Mouse (Mus musculus) thymus, postnatal 36 days (tissue): Measurements from ENCODE around the gene Mef2b.
A peak's percentile ranks its signal among the peaks of the same experiment; 100 is the strongest.

Experiments
- DNase-seq, 2 experiments: peaks; one replicate each; pipeline ENCODE4 v3.0.0; 2022; ENCODE audit warnings: mixed read lengths in 2 of 2

Gene Mef2b

DNA sequence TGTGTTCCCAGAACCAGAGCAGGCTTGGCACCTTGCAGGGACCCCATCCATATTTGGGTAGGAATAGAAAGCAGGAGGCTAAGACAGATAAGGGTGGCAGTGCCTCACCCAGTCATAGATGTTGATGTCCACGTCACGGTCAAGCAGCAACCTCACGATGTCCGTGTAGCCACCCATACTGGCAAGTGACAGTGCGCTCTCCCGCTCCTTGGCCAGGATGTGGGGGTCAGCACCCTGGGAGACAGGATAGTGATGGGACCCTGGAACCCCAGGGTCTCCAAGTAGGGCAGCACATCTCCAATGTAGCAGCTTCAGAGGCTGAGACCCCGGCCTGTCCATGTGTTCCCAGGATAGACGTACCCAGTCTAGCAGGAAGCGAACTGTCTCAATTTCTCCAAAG, 4.6 kb upstream of the Mef2b start:
- DNase-seq, result no peak

DNA sequence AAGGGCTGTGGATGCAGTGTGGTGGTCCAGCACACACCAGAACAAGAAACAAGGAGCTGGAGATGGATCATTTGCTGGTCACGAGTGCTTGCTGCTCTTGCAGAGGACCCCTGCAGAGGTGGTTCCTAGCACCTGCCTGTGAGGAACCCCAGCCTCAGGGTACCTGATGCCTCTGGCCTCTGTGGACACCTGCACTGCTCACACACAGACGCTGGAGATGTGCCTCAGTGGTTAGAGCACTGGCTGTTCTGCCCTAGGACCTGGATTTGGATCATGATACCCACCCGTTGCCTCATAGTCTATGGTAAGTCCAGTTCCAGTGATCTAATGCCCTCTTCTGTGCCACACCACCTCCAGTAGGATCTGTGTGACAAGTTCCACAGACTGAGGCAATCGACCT, 2.9 kb upstream of the Mef2b start:
- DNase-seq, result no peak

DNA sequence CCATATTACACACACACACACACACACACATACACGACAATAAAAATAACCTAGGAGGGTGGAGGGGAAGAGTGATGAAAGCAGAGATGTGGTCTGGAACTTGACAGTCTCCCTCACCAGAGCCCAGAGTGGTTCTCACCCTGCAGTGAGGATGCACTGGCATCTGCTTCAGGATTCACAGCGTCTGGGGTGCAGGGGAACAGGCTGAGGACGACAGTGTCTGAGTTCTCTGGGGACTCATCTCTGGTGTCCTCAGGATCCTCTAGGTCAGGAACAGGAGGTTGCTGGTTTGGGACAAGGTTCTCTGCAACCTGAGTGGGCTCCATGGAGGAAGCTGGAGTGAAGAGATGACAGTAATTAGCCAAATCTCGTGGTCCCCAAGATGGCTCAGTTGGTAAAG, 1.6 kb upstream of the Mef2b start:
- no peak for DNase-seq

DNA sequence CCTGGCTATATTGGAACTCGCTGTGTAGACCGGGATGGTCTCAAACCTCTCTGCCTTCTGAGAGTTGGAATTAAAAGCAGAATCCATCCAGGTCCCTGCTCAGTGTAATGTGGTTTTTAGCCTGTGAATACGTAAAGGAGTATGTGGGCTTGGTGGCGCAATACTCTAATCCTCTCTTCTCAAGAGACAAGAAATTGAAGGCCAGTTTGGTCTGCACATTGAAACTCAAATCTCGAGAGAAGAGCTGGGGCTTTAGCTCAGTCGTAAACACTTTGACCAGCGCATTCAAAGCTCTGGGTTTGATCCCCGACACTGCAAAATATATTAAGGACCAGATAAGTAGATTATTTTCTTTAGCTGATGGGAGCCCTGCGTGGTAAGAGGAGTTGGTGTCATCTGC, 470 bp downstream of the Mef2b start:
- DNase-seq, result no peak

DNA sequence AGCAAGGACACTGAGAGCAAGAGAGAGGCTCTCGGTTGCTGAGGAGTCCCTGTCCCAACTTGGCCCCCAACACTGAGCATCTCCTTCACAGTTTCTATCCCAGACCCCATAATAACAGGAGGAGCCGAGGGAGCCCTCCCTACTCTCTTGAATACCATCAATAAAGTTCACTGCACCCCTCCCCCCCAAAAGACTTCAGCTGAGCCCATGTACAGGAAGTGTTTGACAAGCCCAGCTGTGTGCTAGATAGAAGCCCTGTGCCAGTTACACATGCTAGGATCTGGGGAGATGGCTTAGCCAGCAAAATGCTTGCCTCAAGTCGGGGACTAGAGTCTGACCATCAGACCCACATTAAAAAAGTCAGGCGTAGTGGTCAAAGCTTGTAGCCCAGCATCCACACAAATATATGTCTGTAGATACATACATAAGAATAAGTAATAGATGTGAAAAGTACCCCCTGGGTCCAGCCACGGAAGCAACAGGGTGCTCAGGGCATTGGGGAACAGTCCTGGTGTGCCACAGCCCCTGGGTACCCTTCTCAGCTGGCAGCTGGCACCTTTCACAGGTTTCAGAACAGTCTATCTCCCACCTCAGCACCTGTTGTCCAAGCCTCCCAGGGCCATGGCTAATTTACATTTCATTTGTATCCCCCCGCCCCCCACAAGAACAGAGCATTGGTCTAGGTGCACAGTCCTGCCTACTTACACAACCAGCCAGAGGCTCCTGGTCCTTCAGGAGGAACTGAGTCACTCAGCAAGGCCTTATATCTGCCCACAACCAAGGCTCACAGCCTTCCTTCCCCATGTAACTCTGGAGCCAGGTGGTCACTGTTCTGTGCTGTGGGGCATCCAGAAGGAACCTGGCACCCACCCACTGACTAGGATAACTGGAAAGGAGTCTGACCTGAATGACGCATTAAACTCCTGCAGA, 8.4 kb downstream of the Mef2b start:
- peak; percentile 25 to 49 for DNase-seq

DNA sequence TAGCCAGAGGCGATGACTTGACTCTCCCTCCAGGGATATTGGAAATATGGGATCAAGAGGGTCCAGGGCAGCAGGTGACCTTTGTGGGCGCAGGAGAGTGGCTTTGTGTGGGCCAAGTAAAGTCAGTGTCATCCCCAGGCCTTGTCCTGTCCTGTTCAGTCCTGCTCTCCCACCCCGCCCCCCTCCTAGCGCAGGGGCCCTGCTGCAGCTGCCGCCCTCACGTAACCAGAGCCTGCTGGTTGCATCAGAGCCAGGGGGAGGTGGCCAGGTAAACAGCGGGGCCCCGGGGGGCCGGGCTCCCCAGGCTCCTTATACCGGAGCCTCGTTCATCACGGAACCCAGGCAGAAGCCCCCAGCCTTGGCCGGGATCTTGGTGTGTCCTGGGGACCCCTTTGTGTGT, 10.6 kb downstream of the Mef2b start:
- DNase-seq, result no peak

DNA sequence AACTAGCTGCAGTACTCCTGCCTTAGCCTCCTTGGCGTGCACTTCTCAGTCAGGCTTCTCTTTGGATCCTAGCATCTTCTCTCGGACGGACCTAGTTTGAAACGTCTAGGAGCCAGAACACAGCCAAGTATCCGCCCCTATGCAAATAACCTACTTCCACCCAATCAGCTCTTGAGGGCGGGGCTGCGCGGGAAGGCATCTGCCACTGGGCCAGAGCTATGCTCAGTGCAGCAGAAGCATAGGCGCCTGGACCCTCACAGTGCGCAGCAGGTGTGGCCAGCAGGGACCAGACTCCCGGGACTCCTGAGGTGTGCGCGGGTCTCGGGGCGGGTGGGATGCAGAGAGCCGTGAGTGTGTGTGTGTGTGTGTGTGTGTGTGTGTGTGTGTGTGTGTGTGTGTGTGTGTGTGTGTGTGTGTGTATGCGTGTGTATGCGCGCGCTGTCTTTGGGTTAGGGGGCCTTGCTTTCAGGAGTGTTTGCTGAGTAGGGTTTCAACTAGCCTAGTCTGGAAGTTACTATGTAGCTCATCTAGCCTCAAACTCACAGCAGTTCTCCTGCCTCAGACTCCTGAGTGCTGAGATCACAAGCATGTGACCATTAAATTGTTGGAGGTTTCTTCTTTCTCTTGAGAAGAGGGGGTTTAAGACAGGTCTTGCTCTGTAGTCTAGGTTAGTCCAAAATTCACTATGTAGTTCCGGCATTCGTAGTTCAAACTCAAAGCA, 13.2 kb downstream of the Mef2b start:
- DNase-seq, result peak; percentile 78 to 85

DNA sequence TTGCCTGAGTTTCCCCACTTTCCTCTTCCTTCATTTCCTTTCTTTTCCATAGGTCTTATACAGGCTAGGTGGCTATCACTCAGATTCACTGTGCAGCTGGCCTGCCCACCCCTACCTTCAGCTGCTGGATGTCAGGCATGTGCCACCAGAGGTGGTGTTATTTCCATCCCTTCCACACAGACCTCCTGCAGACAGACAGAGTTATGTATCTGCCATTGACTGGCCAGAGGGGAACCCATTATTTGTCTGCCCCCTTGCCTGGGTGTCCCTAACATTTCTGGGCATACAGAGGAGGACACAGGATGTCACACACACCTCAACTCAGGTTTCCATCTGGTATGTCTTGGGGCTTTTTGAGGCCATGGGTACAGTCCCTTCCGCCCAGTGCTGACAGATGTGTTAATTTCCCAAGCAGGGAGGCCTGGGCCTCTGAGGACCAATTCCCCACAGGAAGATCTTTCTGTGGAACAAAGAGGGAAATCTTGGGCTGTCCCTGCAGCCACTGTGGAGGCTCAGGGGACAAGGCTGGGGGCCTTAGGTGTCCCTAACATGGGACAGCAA, 17.8 kb downstream of the Mef2b start:
- DNase-seq, result no peak

DNA sequence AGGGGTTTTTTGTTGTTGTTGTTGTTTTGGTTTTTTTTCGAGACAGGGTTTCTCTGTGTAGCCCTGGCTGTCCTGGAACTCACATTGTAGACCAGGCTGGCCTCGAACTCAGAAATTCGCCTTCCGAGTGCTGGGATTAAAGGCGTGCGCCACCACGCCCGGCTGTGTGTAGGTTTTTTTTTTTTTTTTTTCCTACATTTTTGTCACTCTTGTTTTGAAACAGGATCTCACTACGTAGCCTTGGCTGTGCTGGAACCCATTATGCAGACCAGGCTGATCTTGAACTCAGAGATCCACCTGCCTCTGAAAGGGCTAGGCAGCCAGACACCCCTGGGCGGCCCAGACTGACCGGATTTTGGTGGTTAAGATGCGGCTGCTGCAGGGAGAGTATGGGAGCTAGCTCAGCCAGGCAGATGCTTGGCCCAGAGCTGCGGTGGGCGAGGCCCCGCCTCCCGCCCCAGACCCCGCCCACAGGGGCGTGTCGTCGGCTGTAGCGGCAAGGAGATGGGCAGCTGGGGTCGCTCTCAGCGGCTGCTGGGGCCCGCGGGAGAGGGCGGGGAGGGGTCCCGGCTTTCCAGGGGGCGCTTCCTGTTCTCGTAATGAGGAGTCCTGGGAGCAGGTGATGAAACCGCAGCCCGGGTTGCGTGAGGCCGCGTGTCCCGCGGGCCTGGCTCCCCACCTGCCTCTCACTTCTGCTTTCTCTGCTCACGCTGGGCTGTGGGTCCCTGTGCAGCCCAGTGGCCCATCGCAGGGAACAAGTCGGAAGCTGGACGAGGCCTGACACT, 18.8 kb downstream of the Mef2b start:
- DNase-seq, result peak; percentile 89 to 91

DNA sequence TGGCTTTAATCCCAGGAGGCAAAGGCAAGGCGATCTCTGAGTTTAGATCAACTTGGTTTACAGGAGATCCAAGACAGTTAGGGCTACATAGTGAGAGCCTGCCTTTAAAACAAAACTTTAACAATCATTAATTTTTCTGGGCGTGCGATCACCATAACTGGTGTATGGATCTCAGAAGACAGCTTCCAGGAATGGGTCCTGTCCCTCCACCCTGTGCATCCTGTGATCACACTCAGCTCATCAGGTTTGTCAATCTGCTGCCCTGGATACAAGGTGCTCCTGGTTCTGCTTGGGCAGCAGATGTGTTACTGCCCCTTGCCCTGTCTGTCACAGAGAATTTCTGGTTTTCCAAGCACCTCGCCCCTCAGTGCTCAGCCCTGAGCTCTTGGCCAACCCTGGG, 19.7 kb downstream of the Mef2b start:
- DNase-seq, result no peak

DNA sequence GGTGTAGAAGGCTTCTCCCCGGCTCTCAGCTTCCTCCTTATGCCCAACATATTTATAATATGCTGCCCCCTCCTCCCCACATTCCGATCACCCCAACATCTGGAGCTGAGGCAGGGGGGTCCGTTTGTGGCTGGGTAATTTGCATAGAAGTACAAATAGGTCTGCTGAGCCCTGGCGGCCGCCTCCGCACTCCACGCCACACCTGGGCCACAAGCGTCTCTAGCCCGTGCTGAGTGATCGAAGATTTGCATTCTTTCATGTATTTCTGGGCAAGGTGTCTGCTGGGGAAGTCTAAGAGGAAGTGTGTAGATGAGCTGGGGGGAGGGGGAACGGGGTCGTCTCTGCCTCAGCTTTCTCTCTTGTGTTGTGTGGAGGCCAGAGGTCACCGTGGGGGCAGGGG, 20.5 kb downstream of the Mef2b start:
- peak; percentile 41 to 54 for DNase-seq

DNA sequence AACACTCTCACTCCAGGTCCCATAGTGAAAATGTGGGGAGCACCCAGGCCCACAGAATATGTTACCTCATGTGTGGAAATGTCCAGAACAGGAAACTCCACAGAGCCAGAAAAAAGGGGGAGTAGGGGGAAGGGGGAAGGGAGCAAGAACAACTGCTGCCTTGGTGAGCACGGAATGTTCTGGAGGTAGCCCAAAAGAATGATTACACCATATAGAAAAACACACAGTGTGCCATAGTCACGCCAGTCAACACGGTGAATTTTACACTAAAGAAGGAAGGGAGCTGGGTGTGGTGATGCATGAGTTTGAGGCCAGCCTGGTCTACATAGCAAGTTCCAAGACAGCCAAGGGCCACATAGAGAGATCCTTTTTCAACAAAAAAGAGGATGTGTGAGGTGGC, 23.8 kb downstream of the Mef2b start:
- no peak for DNase-seq

DNA sequence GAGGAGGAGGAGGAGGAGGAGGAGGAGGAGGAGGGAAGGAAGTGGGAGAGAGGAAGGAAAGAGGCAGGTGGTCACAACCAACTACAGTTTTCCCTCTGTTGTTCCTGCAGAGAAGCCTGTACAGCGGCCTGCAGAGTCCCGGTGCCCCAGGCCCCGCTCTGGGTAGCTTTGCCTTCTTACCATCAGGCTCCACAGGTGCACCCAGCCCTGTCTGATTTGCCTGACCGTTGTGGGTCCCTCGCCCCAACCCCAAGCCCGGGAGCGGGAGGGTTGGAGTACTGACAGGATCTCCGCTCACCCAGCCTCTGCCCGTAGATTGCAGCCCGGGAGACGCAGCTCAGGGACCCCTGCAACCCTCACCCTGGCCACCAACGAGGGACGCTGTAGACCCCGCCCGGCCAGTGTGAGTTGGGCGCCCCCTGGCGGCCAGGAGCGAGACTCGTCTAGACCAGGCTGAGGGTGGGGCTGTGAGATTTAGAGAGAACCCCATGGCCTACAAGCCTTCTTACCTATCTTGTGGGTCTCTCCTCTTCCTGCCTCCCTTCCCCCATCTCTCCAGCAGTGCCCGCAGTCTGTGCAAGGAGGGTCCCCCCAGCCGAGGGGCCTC, 27.1 kb downstream of the Mef2b start:
- peak; percentile 80 to 82 for DNase-seq

DNA sequence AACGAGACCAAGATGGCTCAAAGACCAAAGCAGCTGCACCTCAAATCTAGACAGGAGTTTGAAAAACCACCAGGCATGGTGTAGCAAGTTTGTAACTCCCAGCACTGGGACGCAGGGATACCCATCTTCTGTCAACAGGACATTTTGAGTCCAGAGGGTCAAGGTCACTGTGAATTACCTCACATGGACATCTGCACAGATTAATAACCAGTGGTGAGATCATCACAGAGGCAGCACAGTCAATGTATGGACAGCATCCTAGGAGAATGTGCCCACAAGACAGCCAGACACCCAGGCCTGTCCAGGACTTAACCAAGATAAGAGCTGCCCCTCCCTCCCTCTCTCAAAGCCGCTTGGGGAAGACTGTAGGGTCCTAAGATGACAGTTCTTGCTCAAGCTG, 30.6 kb downstream of the Mef2b start:
- no peak for DNase-seq

DNA sequence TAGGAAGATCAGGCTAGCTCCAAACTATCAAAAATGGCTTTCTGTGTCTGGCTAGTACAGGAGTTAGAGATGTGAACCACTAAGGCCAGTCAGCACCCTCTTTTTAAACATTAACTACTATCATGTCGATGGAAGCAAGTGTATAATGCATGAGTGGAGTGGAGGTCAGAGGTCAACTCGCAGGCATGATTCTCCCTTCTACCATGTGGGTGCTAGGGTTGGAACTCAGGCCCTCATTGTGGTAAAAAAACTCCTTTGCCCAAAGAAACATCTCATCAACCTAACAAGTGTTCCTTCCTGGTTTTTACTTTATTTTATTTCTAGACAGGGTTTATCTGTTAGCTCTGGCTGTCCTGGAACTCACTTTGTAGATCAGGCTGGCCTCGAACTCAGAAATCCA, 31.2 kb downstream of the Mef2b start:
- DNase-seq, result no peak

DNA sequence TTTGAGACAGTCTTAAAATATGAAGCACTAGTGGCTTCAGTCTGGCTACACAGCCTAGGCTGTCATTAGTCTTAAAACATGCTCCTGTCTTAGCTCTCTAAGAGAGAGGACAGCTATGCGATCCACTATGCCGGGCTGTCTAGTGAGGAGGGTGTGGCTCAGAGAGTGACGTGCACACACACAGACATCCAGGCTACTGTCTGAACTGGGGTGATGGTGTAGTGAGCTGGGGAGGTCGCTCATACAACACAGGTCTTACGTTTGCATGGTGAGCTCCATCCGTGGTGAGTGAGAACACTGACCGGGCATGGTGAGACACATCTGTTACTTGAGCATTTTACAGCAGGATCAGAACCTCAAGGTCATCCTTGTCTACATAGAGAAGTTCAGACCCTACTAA, 31.7 kb downstream of the Mef2b start:
- DNase-seq, result no peak

DNA sequence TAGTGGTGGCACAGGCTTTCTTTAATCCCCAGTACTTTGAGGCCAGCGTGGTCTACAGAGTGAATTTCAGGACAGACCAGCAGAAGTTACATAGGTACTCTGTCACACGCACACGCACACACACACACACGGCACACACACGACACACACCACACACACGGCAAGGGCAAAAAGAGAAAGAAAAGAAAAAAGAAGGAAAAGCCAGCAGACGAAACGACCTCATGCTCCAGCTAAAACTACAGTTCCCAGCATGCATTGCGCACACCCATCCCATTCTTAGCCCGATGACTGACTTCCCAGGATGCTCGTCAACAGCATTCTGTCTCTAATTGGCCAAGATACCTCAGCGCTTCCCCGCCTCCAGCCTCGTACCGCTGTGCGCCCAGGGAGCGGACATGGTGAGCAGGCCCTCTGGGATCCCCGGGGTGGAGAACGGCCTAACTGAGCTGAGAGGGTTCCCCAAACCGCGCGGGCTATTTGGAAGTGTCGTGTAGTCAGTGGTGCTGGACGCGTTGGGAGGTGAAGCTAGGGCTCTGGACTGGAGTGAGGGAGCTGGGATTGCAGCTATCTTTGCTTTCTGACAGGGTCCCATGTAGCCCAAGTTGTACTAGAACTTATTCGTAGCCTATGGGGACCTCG, 32.7 kb downstream of the Mef2b start, which contains the start of gene Tmem161a:
Gene Tmem161a (plus strand): TSS at position 314 of the 639 bp plus-strand sequence.
- peak; percentile 85 to 91 for DNase-seq

DNA sequence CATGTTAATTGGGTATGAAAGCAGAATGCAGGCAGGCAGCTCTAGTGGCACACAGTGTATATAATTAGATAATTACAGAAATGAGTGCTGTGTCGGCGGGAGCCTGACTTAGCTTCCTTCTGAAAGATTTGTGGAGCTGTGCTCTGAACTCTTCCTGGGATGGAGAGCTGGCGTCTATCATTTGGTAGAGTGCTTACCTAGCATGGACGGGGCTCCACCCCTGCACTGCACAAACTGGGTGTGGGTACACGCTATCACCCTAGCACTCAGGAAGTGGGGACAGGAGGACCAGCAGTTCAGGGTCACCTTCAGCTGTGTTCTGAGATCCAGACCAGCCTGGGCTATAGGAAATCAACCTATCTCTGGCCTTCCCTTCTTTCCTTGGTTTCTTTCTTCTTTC, 33.8 kb downstream of the Mef2b start:
- no peak for DNase-seq

DNA sequence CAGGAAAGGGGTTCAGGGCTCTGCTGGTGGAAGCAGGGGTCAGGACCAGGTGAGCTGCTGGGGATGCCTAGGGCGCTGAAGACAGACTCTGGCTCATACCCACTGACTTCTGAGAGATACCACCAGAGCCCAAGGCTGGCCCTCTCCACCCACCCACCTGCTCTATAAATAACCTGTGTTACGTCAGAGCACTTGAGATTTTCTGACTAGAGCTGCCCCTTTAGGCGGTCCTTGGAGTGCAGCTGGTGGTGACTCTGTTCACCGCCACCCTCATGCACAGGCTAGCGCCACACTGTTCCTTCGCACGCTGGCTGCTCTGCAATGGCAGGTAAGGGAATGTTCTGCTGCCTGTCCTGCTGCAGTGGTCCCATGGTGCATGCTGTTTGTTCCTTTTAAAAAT, 34.6 kb downstream of the Mef2b start:
- DNase-seq, result no peak

DNA sequence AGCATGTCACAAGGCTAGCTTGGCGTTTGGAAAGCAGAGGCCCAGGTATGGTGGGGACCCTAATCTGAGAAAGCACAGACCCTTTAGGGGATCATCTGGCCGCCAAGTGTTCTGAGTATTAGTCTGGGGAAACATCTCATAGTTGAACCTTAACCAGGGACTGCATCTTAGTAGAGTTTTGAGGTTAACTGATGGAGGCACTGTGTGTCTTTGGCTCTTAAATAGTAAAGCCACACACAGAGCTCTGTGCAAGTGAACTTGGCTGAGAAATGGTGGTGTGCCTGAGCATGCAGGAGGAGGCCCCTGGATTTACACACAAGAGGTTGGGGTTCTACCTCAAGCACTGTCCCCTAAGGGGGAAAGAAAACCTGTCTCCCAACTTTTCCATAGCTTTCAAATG, 38.7 kb downstream of the Mef2b start:
- no peak for DNase-seq

DNA sequence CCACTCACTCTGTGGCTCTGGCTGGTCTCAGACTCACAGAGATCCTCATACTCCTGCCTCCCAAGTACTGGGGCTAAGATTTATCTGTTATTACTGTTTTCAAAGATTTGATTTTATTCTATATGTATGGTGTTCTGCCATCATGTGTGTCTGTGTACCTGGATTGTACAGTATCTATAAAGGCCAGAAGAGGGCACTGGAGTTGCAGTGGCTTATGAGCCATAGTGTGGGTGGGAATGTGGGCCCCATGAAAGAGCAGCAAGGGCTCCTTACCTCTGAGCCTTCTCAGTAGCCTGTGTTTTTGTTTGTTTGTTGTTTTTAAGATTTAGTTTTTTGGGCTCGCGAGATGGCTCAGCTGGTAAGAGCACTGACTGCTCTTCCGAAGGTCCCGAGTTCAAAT, 39.6 kb downstream of the Mef2b start:
- no peak for DNase-seq
